Mouse (Mus musculus) R1 (cell line): ENCODE data around the gene Gadd45b.

ENCODE experiments used
- DNase-seq: peaks from one replicate; pipeline ENCODE4 v3.0.0-alpha.2; 2018; ENCODE audit warnings: low read depth, low spot score

Gadd45b gene

DNA sequence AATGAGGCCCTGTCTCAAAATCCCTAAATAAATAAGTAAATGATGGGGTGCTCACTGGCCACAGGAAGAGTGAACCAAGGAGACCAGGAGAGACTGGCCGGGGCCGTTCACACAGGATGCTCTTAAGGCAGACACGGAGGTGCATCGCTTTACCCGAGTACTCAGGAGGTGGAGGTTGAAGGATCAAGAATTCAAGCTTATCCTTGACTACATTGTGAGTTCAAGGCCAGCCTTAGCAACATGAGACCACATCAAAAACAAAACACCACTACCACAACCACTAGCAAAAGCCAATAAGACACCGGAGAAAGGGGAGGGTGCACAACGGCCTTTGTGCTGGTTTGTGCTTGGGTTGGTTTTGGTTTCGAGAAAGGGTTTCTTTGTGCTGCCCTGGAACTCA is 26.5 kb downstream of the Gadd45b start:
- DNase-seq = peak; percentile 29

DNA sequence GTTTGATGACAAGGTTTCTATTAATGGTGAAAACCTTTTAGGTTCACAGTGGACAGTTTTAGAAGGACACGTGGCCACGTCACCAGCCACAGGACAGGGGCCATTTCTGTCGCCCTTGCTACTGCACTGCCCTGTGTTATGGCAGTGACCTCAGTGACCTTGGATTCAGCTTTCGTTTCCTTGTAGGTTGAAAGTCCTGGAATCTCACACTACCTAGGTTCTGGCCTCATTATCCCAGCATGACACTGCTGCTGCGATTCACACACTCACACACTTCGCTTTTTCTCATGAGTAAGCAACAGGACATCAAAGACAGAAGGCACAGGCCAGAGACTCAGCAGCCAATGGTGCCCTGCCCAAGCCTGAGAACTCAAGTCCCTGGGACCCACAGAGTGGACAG is 27.0 kb downstream of the Gadd45b start:
- DNase-seq = peak; percentile 62

DNA sequence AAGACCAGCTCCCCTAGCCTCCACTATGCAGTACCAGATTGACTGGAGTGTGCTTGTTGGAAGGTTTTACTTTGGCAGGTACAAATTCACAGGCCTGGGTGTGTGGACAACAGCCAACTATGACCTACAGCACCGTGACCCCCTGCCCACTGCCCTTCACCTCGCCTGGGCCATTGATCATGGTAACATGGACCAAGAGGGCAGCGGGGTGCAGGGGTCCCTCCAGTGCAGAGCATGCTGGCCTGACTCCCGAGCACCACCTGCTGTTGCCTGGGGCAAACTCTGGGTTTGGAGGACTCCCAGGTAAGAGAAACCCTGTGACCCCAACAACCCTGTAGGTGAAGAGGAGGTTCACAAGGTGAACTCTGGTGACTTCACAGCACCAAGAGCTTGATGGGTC is 27.9 kb downstream of the Gadd45b start:
- DNase-seq = no peak

DNA sequence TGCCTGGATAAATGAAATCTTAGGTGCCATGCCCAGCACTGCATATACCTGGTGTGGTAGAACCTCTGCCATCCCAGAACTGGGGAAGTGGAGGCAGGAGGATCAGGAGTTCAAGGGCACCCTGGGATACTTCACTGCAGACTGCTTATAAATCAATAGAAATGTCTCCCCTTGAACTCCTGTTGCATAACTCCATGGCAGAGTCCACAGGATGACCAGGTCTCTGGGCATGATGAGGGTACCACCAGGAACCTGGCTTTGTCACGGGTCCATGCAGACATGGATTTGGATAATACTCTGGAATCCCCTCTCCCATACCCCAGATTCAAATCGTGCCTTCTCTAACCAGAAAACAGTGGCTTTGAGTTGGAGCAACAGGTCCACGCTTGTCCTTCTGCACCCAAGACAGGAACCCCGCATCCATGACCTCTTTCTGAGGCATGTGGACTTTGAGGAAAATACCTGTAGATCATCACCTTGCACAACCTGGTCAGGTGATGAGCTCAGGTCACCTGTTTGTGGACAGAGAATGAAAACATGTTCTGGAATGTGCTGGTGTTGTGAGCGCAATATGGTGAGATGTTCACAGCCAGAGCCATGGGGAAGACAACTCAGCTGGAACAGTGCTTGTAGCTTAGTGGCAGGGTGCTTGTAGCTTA is 29.2 kb downstream of the Gadd45b start:
- no peak for DNase-seq

DNA sequence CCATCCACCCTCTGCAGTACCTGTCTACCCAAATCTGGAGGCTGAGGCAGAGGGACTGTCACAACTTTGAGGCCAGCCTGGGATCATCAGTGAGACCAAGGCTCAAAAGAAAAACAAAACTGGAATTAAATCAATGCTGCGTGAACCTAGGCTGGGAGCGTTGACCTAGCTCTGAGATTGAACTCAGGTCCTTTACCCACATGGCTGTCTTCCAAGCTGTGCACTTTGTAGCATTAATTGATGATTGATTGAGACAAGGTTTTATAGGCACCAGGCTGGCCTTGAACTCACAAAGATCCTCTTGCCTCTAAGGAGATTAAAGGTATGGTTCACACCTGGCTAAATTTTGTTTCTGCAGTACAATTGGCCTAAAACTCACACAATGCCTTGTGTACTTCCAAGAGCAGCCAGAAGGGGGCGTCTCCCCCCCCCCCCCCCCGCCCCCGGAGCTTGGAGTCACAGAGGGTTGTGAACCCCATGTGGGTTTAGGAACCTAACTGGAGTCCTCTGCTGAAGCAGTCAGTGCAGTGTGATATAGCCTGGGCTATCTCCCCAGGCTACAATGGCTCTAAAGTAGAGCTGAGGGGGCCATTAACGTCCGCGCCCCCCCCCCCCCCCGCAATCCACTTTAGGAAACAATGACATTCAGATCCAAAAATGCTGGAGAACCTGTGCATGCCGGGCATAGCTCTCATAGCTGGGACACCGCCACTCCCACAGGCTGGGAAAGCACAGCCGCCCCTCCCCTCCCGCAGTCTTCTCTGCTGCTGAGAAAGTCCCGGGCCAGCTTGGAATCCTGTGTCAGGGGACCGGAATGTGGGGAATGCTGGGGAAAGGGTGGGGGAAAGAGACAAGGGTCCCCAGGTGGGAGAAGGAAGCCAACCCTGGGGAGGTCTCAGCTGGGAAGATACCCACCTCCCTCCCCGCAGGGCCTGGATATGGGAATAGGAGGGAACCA is 31.0 kb downstream of the Gadd45b start:
- peak; percentile 100 for DNase-seq

DNA sequence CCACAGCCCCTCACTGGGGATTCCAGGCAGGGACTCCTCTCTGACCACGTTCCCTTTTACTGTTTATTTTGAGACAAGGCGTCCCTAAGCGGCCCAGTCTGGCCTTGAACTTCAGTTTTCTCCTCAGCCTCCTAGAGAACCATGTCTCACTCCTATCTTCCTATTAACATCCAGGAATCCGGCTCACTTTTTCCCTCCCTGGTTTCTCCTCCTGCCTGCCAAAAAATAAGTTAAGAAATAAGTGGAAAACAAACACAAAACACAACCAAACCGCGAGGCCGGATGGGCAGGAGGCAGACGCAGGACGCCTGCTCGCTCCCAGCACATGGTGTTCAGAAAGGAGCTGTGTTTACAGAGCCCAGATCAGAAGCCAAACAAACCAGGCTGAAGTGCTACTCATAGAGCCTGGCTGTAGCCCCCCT is 32.2 kb downstream of the Gadd45b start:
- peak; percentile 55 for DNase-seq

DNA sequence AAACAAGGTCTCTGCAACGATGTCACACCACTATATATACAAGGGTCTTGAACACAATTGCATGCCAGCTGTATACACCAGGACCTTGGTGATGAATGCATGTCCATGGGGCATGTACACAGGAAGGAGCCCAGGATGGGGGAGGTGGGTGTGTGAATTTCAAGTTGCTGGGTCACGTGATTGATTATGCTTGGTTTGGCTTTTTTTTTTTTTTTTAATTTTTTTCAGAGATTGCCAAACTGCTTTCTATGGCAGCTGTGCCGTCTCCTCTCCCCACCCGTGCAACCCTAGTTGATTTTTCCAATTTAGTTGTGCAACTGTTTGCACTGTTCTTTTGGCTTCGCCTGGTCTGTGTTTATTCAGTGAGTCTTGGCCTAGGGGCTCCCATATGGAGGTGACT is 32.7 kb downstream of the Gadd45b start:
- DNase-seq = peak; percentile 24

DNA sequence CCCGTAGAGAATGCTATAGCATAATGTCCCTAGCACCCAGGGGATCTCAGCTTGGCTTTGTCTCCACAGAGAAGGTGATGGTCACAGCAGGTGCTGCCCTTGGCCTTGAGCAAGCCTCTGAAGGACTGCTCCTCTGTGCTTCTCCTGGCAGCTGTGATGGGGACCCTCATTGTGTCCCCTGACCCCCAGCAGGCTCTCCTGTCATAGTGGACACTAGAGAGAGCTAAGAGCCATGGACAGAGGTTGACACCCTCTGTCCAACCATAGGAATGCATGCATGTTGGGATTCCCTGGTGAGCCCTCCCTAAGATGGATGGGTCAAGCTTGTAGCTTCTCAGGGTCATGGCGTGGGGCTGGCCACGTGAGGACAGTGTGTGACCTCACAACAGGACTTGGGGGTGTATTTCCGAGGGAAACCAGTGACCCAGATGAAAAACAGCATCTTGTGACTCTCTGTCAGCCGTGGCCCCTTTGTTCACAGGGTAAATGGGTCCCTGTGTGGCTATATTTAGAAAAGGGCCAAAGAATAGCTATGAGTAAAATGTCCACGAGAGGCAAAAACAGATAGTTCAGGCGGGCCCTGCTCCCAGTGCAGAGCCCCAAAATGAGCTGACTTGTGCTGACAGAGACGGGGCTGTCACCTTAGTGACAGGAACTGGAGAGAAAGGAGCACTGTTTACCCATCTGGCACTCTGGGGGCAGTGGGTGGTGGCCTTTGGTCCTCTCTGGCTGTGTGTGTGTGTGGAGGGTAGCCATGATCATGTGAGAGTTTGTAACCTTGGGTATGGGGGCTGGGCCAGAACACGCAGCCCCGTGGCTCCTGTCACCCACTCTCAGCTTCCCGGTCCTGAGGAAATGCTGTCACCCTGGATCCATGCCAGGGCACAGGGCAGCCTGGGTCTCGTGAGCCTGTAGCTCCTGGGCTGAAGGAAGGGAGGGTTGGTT is 33.4 kb downstream of the Gadd45b start:
- no peak for DNase-seq

DNA sequence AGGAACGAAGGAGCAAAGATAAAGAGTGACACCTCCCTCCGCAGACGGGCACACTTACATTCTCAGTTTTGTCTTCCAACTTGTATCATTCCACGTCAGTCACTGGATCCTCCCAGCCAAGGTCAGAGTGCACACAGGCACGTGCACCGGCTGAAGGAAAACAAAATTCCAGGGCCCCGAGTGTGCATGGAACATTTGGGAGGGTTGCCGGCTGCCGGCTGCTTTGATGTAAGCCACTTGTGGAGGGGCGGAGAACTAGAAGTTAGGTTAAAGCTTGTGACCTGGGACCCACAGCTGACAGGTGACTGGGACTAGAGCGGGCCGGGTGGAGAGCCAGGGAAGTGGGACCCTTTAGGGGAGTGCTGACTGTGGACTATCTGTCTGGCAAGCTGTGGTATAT is 36.4 kb downstream of the Gadd45b start:
- DNase-seq = peak; percentile 65

DNA sequence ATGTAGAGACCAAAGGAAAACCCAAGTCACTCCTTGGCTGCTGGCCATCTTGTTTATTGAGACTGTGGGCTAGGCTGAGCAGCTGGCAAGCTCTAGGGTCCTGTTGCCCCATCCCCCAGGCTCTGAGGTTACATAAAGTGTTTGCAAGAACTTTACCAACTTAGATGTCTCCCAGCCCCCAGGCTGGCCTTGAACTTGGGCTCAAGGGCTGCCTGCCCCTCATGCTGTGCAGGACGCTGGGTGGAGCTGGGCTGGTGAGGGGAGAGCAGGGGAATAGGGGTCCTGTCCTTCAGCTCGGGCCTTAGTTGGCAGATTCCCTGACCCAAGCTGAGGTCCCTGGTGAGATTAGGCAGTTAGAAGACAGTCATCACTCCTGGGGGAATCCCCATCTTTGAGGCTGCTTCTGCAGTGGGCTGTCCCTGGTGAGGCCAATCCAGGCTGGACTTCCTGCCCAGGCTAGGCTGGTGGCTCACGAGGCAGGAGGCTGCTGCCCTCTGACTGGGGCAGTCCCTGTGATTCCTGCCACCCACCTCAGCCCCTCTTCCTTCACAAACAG is 37.3 kb downstream of the Gadd45b start:
- no peak for DNase-seq

DNA sequence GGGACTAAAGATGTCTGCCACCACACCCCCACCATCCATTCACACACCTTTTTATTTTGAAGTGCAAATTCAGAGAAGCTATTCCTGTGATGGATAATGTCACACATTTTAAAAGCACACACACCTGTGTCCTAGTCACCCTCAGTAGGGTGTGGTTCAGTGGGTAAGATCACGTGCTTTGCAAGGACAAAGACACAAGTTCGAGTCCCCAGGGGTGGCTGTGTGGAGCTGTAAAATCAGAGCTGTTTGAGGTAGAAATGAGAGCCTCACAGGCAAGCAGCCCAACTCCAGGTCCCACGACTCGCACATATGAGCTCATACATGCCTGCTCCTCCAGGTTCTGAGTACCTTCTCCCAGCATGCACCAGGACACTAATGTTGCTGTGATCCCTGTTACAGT is 38.2 kb downstream of the Gadd45b start:
- no peak for DNase-seq

DNA sequence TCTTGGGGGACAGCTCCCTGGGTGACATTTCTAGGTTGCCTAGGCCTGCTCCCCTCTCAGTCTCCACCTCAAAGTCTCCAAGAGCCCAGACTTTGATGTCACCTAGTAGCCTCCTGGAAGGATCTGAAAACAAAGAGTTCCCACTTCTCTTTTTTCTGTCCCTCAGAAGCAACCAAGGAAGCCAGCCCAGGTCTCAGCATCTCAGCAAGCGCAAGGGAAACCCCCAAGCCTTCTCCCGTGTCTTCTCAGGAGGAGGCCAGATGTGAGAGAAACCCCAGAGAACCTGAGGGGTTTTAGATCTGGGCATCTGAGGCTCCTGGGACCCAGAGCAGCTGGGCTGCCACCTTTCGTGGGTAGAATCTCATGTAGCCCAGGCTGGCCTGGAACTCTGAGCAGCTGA is 39.4 kb downstream of the Gadd45b start:
- DNase-seq = no peak

DNA sequence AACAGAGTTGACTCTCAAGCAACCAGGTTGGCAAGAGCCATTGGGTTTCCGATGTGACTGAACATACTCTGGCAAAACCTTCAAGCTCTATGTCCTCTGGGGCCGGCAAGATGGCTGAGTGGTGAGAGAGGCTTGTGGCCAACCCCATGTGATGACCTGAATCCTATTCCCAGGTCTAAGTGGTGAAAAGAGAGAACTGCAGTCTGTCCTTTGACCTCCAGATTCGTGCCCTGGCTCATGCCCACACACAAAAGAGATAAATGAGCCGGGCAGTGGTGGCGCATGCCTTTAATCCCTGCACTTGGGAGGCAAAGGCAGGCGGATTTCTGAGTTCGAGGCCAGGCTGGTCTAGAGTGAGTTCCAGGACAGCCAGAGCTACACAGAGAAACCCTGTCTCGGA is 40.3 kb downstream of the Gadd45b start:
- peak; percentile 31 for DNase-seq

DNA sequence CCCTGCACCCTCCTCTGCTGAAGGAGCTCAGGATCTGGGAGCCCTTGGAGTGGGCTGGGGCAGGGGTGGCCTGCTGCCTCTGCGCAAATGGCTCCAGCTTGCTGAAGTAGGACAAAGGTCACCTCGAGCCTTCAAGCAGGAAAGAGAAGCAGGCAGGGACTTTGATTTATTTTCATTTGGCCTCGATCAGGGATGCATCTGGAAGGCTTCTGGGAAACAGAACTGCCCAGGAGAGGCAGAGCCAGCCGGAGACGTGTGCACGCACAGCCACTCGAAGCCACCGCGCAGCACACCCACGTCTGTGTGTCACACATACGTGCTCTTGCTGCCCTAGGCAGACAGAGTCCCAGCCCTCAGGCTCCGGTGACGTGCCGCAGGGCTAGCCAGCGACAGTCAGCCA is 41.7 kb downstream of the Gadd45b start:
- no peak for DNase-seq

DNA sequence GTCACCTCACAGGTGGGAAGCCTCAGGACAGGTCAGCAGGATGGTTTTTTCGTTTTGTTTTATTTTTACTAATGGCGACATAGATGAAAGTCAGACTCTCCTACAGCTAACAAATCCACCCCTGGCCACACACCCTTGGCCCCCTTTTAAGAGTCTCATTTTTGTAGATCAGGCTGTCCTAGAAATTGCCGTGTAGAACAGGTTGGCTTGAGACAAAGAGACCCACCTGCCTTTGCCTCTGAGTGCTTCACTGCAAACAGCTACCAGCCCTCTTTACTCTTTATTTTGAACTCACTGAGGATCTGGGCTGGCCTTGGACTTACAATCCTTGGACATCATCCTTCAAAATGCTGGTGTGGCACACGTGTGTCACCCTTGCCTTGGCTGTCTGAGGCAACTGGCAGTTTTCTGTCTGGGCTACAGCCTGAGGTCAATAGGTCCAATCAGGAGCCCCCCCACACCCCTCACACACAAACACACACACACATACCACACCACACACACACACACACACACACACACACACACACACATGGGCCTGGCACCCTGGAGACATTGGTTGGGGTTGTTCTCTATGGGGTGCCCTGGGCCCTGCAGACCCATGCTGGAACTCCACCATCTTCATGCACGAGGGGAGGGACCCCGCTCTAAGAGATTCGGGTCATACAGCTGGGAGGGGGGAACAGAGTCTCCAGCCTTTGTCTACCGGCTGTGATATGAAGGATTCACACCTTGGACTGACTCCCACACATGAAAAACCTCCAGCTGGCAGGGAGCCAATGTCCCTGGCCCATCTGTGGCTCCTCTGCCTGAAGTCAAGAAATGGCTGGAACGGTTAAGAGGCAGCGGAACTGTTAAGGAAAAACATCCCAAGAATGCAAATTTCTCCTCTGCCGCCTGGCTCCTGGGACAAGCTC is 42.5 kb downstream of the Gadd45b start:
- peak; percentile 30 for DNase-seq

DNA sequence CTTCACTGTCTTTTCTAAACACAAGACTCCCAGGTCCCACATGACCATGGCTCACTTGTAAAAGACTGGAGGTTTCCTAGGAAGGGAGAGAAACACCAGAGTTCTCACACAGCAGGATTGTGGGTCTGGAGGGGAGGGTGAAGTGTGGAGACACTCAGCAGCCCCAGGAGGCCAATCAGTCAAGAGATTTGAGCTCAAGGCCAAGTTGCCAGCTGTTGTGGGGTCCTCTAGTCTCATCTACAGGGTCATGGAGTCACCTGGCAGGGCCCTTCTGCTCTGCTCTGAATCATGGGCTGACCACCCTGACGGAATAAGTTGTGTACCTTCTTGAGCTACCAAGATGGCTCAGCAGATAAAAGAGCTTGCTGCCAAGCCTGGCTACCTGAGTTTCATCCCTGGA is 43.8 kb downstream of the Gadd45b start:
- DNase-seq = no peak

DNA sequence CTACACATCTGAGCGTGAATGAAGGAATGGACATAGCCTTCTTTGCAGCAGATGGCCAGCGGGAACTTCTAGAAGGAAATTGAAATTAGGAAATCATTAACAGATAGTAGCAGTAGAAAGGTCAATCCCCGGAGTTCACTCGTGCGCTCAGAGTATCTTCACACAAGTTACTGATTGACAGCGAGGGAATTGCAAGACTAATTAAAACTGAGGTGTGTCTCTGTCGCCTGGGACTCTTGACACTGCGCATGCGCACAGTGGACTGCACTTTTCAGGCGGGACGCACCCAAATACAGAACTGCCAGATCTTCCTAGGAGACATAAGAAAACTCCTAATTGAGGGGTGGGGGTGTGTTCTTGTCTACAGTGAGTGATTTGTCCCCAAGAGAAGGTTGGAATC is 45.6 kb downstream of the Gadd45b start:
- no peak for DNase-seq

DNA sequence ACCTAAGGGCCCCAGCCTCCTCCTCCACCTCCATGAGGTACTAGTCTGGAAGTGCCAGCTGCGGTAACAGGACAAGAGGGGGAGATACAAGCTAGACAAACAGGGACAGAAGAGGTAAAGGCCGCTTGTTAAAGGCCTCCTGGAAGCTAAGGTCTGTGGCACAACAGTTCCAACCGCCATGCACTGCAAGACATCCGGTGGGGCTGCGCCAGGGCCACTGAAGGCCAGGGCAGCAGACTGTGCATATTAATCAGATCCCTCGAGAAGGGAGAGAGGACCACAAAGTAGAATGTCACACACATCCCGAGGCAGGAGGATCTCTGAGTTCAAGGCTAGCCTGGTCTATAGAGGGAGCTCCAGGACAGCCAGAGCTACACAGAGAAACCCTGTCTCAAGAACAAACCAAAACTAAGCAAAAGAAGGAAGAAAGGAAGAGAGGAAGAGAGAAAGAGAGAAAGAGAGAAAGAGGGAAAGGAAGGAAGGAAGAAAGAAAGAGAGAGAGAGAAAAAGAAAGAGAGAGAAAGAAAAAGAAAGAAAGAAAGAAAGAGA is 51.8 kb downstream of the Gadd45b start:
- DNase-seq = no peak
